Mouse (Mus musculus): ENCODE data around the gene Mylk4. TPM values are rescaled to one million over a fixed set of nuclear protein-coding genes. Genes with fewer than 3 reads are reported as not detected.

Gene Mylk4
- polyA plus RNA-seq, 1 experiment from 2014 or later, result 0.07 TPM

GRCm38 (mm10) chr13:32760795-32761194, 23.0 kb downstream of the Mylk4 start:
- ATAC-seq (ENCODE audit: insufficient number of reproducible peaks, insufficient read depth, low FRiP score, low read depth), result no peak
- Histone ChIP-seq H3K4me3 (ENCODE audit: low read depth, low read length) (no peak overlapping the region), H3K36me3 (ENCODE audit: control insufficient read depth, insufficient read depth, low read length) (no peaks in the 10 kb centered on the region), H3K9me3 (ENCODE audit: control insufficient read depth, low read depth, low read length) (no peaks in the 10 kb centered on the region), H3K4me1 (ENCODE audit: control insufficient read depth, insufficient read depth, low read length) (no peaks in the 10 kb centered on the region), H3K27ac (ENCODE audit: low read length) (no peak overlapping the region), H3K27me3 (ENCODE audit: control insufficient read depth, insufficient read depth, low read length) (no peaks in the 10 kb centered on the region), H3K9ac (replicated peaks; ENCODE audit: low read depth, low read length) (no peak overlapping the region), H3K4me2 (replicated peaks; ENCODE audit: low read depth, low read length) (no peak overlapping the region)
- 73% methylated on average over 2 of the region's 2 CpGs for WGBS

- Histone ChIP-seq H3K27me3 (ENCODE audit: control insufficient read depth, insufficient read depth, low read length) (no peaks in the 10 kb centered on the region), H3K4me1 (ENCODE audit: control insufficient read depth, insufficient read depth, low read length) (no peaks in the 10 kb centered on the region), H3K4me2 (replicated peaks; ENCODE audit: low read depth, low read length) (no peak overlapping the region), H3K27ac (ENCODE audit: low read length) (no peak overlapping the region), H3K9me3 (ENCODE audit: control insufficient read depth, low read depth, low read length) (no peaks in the 10 kb centered on the region), H3K36me3 (ENCODE audit: control insufficient read depth, insufficient read depth, low read length) (no peaks in the 10 kb centered on the region), H3K4me3 (ENCODE audit: low read depth, low read length) (no peak overlapping the region), H3K9ac (replicated peaks; ENCODE audit: low read depth, low read length) (no peak overlapping the region)
- 27% methylated on average over 4 of the region's 4 CpGs for WGBS
- ATAC-seq (ENCODE audit: insufficient number of reproducible peaks, insufficient read depth, low FRiP score, low read depth), result no peak
Measured at GRCm38 (mm10) chr13:32759036-32759435, 24.7 kb downstream of the Mylk4 start.

- no peak overlapping the region for H3K4me2 ChIP-seq (replicated peaks; ENCODE audit: low read depth, low read length)
- no peak for ATAC-seq (ENCODE audit: insufficient number of reproducible peaks, insufficient read depth, low FRiP score, low read depth)
Measured at GRCm38 (mm10) chr13:32752066-32752657, 31.6 kb downstream of the Mylk4 start.

GRCm38 (mm10) chr13:32750507-32750906, 33.2 kb downstream of the Mylk4 start:
- H3K9me3 ChIP-seq (ENCODE audit: control insufficient read depth, low read depth, low read length), result no peaks in the 10 kb centered on the region
- H3K4me1 ChIP-seq (ENCODE audit: control insufficient read depth, insufficient read depth, low read length), result no peaks in the 10 kb centered on the region
- no peaks in the 10 kb centered on the region for H3K36me3 ChIP-seq (ENCODE audit: control insufficient read depth, insufficient read depth, low read length)
- no peak overlapping the region for H3K27ac ChIP-seq (ENCODE audit: low read length)
- H3K9ac ChIP-seq (replicated peaks; ENCODE audit: low read depth, low read length), result no peak overlapping the region
- no peak overlapping the region for H3K4me2 ChIP-seq (replicated peaks; ENCODE audit: low read depth, low read length)
- no peak for ATAC-seq (ENCODE audit: insufficient number of reproducible peaks, insufficient read depth, low FRiP score, low read depth)
- H3K27me3 ChIP-seq (ENCODE audit: control insufficient read depth, insufficient read depth, low read length), result no peaks in the 10 kb centered on the region
- 94% methylated on average over 1 of the region's 1 CpGs for WGBS
- no peak overlapping the region for H3K4me3 ChIP-seq (ENCODE audit: low read depth, low read length)

More at GRCm38 (mm10) chr13:32752066-32752657, 31.6 kb downstream of the Mylk4 start:
- H3K9ac ChIP-seq (replicated peaks; ENCODE audit: low read depth, low read length), result no peak overlapping the region
- no peak overlapping the region for H3K27ac ChIP-seq (ENCODE audit: low read length)
- 17% methylated on average over 4 of the region's 4 CpGs for WGBS
- no peaks in the 10 kb centered on the region for H3K27me3 ChIP-seq (ENCODE audit: control insufficient read depth, insufficient read depth, low read length)
- H3K36me3 ChIP-seq (ENCODE audit: control insufficient read depth, insufficient read depth, low read length), result no peaks in the 10 kb centered on the region
- H3K9me3 ChIP-seq (ENCODE audit: control insufficient read depth, low read depth, low read length), result no peaks in the 10 kb centered on the region
- no peaks in the 10 kb centered on the region for H3K4me1 ChIP-seq (ENCODE audit: control insufficient read depth, insufficient read depth, low read length)
- no peak overlapping the region for H3K4me3 ChIP-seq (ENCODE audit: low read depth, low read length)

- H3K27me3 ChIP-seq (ENCODE audit: control insufficient read depth, insufficient read depth, low read length), result no peaks in the 10 kb centered on the region
- ATAC-seq (ENCODE audit: insufficient number of reproducible peaks, insufficient read depth, low FRiP score, low read depth), result no peak
- no peak overlapping the region for H3K4me2 ChIP-seq (replicated peaks; ENCODE audit: low read depth, low read length)
- H3K9me3 ChIP-seq (ENCODE audit: control insufficient read depth, low read depth, low read length), result no peaks in the 10 kb centered on the region
- H3K4me1 ChIP-seq (ENCODE audit: control insufficient read depth, insufficient read depth, low read length), result no peaks in the 10 kb centered on the region
- H3K36me3 ChIP-seq (ENCODE audit: control insufficient read depth, insufficient read depth, low read length), result no peaks in the 10 kb centered on the region
- WGBS, result 53% methylated on average over 2 of the region's 2 CpGs
- H3K9ac ChIP-seq (replicated peaks; ENCODE audit: low read depth, low read length), result no peak overlapping the region
- H3K4me3 ChIP-seq (ENCODE audit: low read depth, low read length), result no peak overlapping the region
- no peak overlapping the region for H3K27ac ChIP-seq (ENCODE audit: low read length)
Measured at GRCm38 (mm10) chr13:32748421-32748820, 35.3 kb downstream of the Mylk4 start.

GRCm38 (mm10) chr13:32741161-32741560, 42.6 kb downstream of the Mylk4 start:
- ATAC-seq (ENCODE audit: insufficient number of reproducible peaks, insufficient read depth, low FRiP score, low read depth), result no peak
- Histone ChIP-seq H3K27me3 (ENCODE audit: control insufficient read depth, insufficient read depth, low read length) (no peaks in the 10 kb centered on the region), H3K9me3 (ENCODE audit: control insufficient read depth, low read depth, low read length) (no peaks in the 10 kb centered on the region), H3K27ac (ENCODE audit: low read length) (no peak overlapping the region), H3K36me3 (ENCODE audit: control insufficient read depth, insufficient read depth, low read length) (no peaks in the 10 kb centered on the region), H3K4me1 (ENCODE audit: control insufficient read depth, insufficient read depth, low read length) (no peaks in the 10 kb centered on the region), H3K4me2 (replicated peaks; ENCODE audit: low read depth, low read length) (no peak overlapping the region), H3K4me3 (ENCODE audit: low read depth, low read length) (no peak overlapping the region), H3K9ac (replicated peaks; ENCODE audit: low read depth, low read length) (no peak overlapping the region)
- 40% methylated on average over 7 of the region's 7 CpGs for WGBS

- no peak overlapping the region for H3K27ac ChIP-seq (ENCODE audit: low read length)
- H3K4me2 ChIP-seq (replicated peaks; ENCODE audit: low read depth, low read length), result no peak overlapping the region
- no peaks in the 10 kb centered on the region for H3K4me1 ChIP-seq (ENCODE audit: control insufficient read depth, insufficient read depth, low read length)
- no peaks in the 10 kb centered on the region for H3K36me3 ChIP-seq (ENCODE audit: control insufficient read depth, insufficient read depth, low read length)
- ATAC-seq (ENCODE audit: insufficient number of reproducible peaks, insufficient read depth, low FRiP score, low read depth), result no peak
- no peaks in the 10 kb centered on the region for H3K9me3 ChIP-seq (ENCODE audit: control insufficient read depth, low read depth, low read length)
- H3K9ac ChIP-seq (replicated peaks; ENCODE audit: low read depth, low read length), result no peak overlapping the region
- H3K27me3 ChIP-seq (ENCODE audit: control insufficient read depth, insufficient read depth, low read length), result no peaks in the 10 kb centered on the region
- H3K4me3 ChIP-seq (ENCODE audit: low read depth, low read length), result no peak overlapping the region
Measured at GRCm38 (mm10) chr13:32731283-32731682, 52.5 kb downstream of the Mylk4 start.

GRCm38 (mm10) chr13:32724606-32725005, 59.1 kb downstream of the Mylk4 start:
- no peak overlapping the region for H3K4me2 ChIP-seq (replicated peaks; ENCODE audit: low read depth, low read length)
- no peaks in the 10 kb centered on the region for H3K9me3 ChIP-seq (ENCODE audit: control insufficient read depth, low read depth, low read length)
- no peak overlapping the region for H3K4me3 ChIP-seq (ENCODE audit: low read depth, low read length)
- no peak for ATAC-seq (ENCODE audit: insufficient number of reproducible peaks, insufficient read depth, low FRiP score, low read depth)
- no peak overlapping the region for H3K9ac ChIP-seq (replicated peaks; ENCODE audit: low read depth, low read length)
- no peaks in the 10 kb centered on the region for H3K27me3 ChIP-seq (ENCODE audit: control insufficient read depth, insufficient read depth, low read length)
- no peaks in the 10 kb centered on the region for H3K4me1 ChIP-seq (ENCODE audit: control insufficient read depth, insufficient read depth, low read length)
- no peak overlapping the region for H3K27ac ChIP-seq (ENCODE audit: low read length)
- no peaks in the 10 kb centered on the region for H3K36me3 ChIP-seq (ENCODE audit: control insufficient read depth, insufficient read depth, low read length)
- WGBS, result 89% methylated on average over 5 of the region's 5 CpGs

GRCm38 (mm10) chr13:32721717-32722116, 62.0 kb downstream of the Mylk4 start:
- no peak for ATAC-seq (ENCODE audit: insufficient number of reproducible peaks, insufficient read depth, low FRiP score, low read depth)
- Histone ChIP-seq H3K9ac (replicated peaks; ENCODE audit: low read depth, low read length) (no peak overlapping the region), H3K4me3 (ENCODE audit: low read depth, low read length) (no peak overlapping the region), H3K27ac (ENCODE audit: low read length) (no peak overlapping the region), H3K27me3 (ENCODE audit: control insufficient read depth, insufficient read depth, low read length) (no peaks in the 10 kb centered on the region), H3K9me3 (ENCODE audit: control insufficient read depth, low read depth, low read length) (no peaks in the 10 kb centered on the region), H3K4me1 (ENCODE audit: control insufficient read depth, insufficient read depth, low read length) (no peaks in the 10 kb centered on the region), H3K36me3 (ENCODE audit: control insufficient read depth, insufficient read depth, low read length) (no peaks in the 10 kb centered on the region), H3K4me2 (replicated peaks; ENCODE audit: low read depth, low read length) (no peak overlapping the region)
- WGBS, result 91% methylated on average over 4 of the region's 4 CpGs

All from stomach, embryonic 14.5 days (tissue).